Mouse (Mus musculus): Measurements from ENCODE around the gene Olfr830. TPM values are rescaled to one million over a fixed set of nuclear protein-coding genes. Genes with fewer than 3 reads are reported as not detected.
"Not testable (repeated sequence)": the region's sequence is repeated elsewhere in the genome, so short reads cannot be mapped to it uniquely, and the experiment has no call there.

Olfr830 gene
- not detected in 2 replicates for polyA plus RNA-seq (2015; fragmentation: Nextera tagmentation; extraction: Ambion mirVana)

- Histone ChIP-seq H3K4me1 (no peaks in the 10 kb centered on the region), H3K9me3 (no peaks in the 10 kb centered on the region), H3K27me3 (replicated peaks) (no peaks in the 10 kb centered on the region)
Measured at GRCm38 (mm10) chr9:18874393-18874792, at the start of gene Olfr830. TSS of gene Olfr830 (plus strand) at chr9:18874693.

DNA sequence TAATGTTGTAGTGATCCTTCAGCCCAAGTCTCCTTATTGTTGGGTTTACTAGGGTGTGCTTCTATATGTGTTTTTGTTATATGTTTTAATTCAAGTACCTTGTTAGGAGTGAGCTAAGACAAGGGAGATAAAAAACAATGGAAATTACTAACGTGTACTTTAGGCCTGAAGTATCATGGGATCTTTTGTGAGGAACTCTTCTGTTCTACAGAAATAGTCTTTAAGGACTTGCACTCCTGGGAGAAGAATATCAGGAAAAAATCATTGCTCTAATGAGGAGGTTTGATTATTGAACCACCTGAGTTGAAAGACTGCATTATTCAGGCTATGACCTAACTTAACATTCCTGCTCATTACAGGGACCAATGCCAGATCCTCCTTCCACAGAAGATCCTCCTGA is 19.9 kb upstream of the Olfr830 start, which contains the start of gene Olfr829:
Gene Olfr829, plus strand, starts transcription at position 301 of the 400 bp plus-strand sequence.
- no peaks in the 10 kb centered on the region for H3K27me3 ChIP-seq (replicated peaks)
- H3K4me3 ChIP-seq = no peak within 1 kb of the TSS
- H3K4me1 ChIP-seq = no peaks in the 10 kb centered on the region
- 44% methylated on average over 1 of the region's 1 CpGs for WGBS
- no peak within 1 kb of the TSS for H3K27ac ChIP-seq (replicated peaks)
- H3K9ac ChIP-seq = no peak within 1 kb of the TSS
- H3K4me2 ChIP-seq = no peak within 1 kb of the TSS
- H3K36me3 ChIP-seq = no peaks in the 10 kb centered on the region
- no peak for ATAC-seq (ENCODE audit: extremely low read depth, insufficient number of reproducible peaks, low FRiP score, low TSS enrichment)
- no peaks in the 10 kb centered on the region; the same call in 1 of the 2 replicates for H3K9me3 ChIP-seq

More at GRCm38 (mm10) chr9:18874393-18874792, at the start of gene Olfr830:
- no peak within 1 kb of the TSS for H3K9ac ChIP-seq
- H3K27ac ChIP-seq (replicated peaks) = no peak within 1 kb of the TSS
- H3K4me2 ChIP-seq = no peak within 1 kb of the TSS
- no peaks in the 10 kb centered on the region for H3K36me3 ChIP-seq
- no peak for ATAC-seq (ENCODE audit: extremely low read depth, insufficient number of reproducible peaks, low FRiP score, low TSS enrichment)
- H3K4me3 ChIP-seq = no peak within 1 kb of the TSS

GRCm38 (mm10) chr9:18907699-18908098 is 33.2 kb downstream of the Olfr830 start:
- not testable (repeated sequence) for ATAC-seq (ENCODE audit: extremely low read depth, insufficient number of reproducible peaks, low FRiP score, low TSS enrichment); H3K4me3 ChIP-seq; H3K27me3 ChIP-seq (replicated peaks); H3K9me3 ChIP-seq; H3K9ac ChIP-seq; H3K27ac ChIP-seq (replicated peaks); H3K4me2 ChIP-seq; H3K36me3 ChIP-seq; H3K4me1 ChIP-seq
- WGBS = 61% methylated on average over 2 of the region's 2 CpGs

GRCm38 (mm10) chr9:18927921-18928320 is 53.4 kb downstream of the Olfr830 start:
- whole genome bisulfite sequencing = 78% methylated on average over 16 of the region's 16 CpGs
- not testable (repeated sequence) for ATAC-seq (ENCODE audit: extremely low read depth, insufficient number of reproducible peaks, low FRiP score, low TSS enrichment); H3K9ac ChIP-seq; H3K36me3 ChIP-seq; H3K27me3 ChIP-seq (replicated peaks); H3K27ac ChIP-seq (replicated peaks); H3K4me1 ChIP-seq; H3K4me2 ChIP-seq; H3K4me3 ChIP-seq
- H3K9me3 ChIP-seq = peaks cover 14% of the 10 kb centered on the region; the same call in 1 of the 2 replicates

Other genes starting within 250 kb of the Olfr830 start
- gene Muc16, start 200.2 kb upstream of the Olfr830 start, polyA plus RNA-seq (2015; fragmentation: Nextera tagmentation; extraction: Ambion mirVana) = 1.4 and 1.5 TPM in 2 replicates
- gene Olfr24, start 110.7 kb upstream of the Olfr830 start, polyA plus RNA-seq (2015; fragmentation: Nextera tagmentation; extraction: Ambion mirVana) = not detected in 2 replicates
- gene Olfr828, start 55.2 kb upstream of the Olfr830 start, polyA plus RNA-seq (2015; fragmentation: Nextera tagmentation; extraction: Ambion mirVana) = not detected in 2 replicates
- gene Olfr829, start 19.8 kb upstream of the Olfr830 start, polyA plus RNA-seq (2015; fragmentation: Nextera tagmentation; extraction: Ambion mirVana) = not detected in 2 replicates
- gene Olfr832, start 62.4 kb downstream of the Olfr830 start, polyA plus RNA-seq (2015; fragmentation: Nextera tagmentation; extraction: Ambion mirVana) = not detected in 2 replicates
- not detected in 2 replicates for gene Olfr834, start 113.3 kb downstream of the Olfr830 start, polyA plus RNA-seq (2015; fragmentation: Nextera tagmentation; extraction: Ambion mirVana)
- gene Olfr835, start 158.0 kb downstream of the Olfr830 start, polyA plus RNA-seq (2015; fragmentation: Nextera tagmentation; extraction: Ambion mirVana) = not detected in 2 replicates
- not detected in 2 replicates for gene Olfr836, start 245.7 kb downstream of the Olfr830 start, polyA plus RNA-seq (2015; fragmentation: Nextera tagmentation; extraction: Ambion mirVana)

Data from heart, embryonic 13.5 days (tissue).